Mouse (Mus musculus) cerebellum, adult (tissue): ENCODE results near the gene Gm11239.
"Not testable (repeated sequence)": the region's sequence is repeated elsewhere in the genome, so short reads cannot be mapped to it uniquely, and the experiment has no call there.

Experiments
- ATAC-seq: cut with Nextera tagmentation; 2 replicates; pipeline ENCODE4 v1.9.2; 2017; ENCODE audit warnings: mild to moderate bottlenecking, moderate library complexity, mixed read lengths; ENCODE audit not compliant: insufficient number of reproducible peaks, low FRiP score, low TSS enrichment

The Gm11239 gene

DNA sequence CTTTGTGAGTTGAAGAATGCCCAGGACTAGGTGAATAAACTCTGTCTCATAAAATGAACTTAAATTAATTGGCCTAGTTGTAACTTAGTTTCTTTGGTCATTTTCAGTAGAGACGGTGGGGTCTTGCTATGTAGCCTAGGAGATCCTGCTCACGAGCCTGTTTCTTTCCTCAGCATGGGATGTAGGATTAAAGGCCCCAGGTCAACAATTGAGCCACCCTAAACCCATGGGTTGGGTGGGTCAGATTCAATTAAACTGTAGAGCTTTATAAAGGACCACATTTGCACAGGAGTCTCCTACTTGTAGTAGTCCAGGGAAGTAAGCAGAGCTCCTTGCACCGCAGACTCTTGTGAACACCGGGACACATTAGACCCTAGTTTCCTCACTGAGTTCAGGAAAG lies at the start of gene Gm11239:
TSS of gene Gm11239 (plus strand) at position 301 of the 400 bp plus-strand sequence.
- ATAC-seq = not testable (repeated sequence)

DNA sequence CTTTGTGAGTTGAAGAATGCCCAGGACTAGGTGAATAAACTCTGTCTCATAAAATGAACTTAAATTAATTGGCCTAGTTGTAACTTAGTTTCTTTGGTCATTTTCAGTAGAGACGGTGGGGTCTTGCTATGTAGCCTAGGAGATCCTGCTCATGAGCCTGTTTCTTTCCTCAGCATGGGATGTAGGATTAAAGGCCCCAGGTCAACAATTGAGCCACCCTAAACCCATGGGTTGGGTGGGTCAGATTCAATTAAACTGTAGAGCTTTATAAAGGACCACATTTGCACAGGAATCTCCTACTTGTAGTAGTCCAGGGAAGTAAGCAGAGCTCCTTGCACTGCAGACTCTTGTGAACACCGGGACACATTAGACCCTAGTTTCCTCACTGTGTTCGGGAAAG lies 45.5 kb upstream of the Gm11239 start, which contains the start of gene Gm11237:
TSS of gene Gm11237 (plus strand) at position 301 of the 400 bp plus-strand sequence.
- ATAC-seq = not testable (repeated sequence)

DNA sequence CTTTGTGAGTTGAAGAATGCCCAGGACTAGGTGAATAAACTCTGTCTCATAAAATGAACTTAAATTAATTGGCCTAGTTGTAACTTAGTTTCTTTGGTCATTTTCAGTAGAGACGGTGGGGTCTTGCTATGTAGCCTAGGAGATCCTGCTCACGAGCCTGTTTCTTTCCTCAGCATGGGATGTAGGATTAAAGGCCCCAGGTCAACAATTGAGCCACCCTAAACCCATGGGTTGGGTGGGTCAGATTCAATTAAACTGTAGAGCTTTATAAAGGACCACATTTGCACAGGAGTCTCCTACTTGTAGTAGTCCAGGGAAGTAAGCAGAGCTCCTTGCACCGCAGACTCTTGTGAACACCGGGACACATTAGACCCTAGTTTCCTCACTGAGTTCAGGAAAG lies 30.3 kb upstream of the Gm11239 start, which contains the start of gene Gm11236:
TSS of gene Gm11236 (plus strand) at position 301 of the 400 bp plus-strand sequence.
- ATAC-seq = not testable (repeated sequence)

DNA sequence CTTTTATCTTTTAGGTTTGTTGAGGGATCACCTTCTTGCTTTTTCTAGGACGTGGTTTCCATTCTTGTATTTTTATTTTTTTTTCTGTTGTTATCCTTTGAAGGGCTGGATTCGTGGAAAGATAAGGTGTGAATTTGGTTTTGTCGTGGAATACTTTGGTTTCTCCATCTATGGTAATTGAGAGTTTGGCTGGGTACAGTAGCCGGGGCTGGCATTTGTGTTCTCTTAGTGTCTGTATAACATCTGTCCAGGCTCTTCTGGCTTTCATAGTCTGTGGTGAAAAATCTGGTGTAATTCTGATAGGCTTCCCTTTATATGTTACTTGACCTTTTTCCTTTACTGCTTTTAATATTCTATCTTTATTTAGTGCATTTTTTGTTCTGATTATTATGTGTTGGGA lies 6.3 kb upstream of the Gm11239 start:
- ATAC-seq = not testable (repeated sequence)

DNA sequence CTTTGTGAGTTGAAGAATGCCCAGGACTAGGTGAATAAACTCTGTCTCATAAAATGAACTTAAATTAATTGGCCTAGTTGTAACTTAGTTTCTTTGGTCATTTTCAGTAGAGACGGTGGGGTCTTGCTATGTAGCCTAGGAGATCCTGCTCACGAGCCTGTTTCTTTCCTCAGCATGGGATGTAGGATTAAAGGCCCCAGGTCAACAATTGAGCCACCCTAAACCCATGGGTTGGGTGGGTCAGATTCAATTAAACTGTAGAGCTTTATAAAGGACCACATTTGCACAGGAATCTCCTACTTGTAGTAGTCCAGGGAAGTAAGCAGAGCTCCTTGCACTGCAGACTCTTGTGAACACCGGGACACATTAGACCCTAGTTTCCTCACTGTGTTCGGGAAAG lies 15.1 kb downstream of the Gm11239 start, which contains the start of gene Gm428:
TSS of gene Gm428 (plus strand) at position 301 of the 400 bp plus-strand sequence.
- not testable (repeated sequence) for ATAC-seq

DNA sequence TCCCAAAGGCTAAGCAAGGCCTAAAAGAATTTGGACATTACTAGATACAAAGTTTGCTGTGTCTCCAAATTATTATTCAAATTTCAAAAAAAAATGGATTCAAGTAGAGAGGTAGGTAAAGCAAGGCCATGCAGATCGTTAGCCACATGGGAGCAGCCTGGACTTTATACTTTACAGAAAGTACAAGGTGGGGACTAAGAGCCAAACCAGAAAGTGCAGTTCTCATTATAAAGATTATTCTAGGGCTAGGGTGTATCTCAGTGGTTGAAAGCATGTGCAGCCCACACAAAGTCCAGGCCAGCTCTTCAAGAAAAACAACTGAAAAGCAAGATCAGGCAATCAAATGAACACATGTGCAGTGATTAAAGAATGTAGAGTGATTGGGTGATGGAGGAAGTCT lies 50.6 kb downstream of the Gm11239 start:
- ATAC-seq = no peak

DNA sequence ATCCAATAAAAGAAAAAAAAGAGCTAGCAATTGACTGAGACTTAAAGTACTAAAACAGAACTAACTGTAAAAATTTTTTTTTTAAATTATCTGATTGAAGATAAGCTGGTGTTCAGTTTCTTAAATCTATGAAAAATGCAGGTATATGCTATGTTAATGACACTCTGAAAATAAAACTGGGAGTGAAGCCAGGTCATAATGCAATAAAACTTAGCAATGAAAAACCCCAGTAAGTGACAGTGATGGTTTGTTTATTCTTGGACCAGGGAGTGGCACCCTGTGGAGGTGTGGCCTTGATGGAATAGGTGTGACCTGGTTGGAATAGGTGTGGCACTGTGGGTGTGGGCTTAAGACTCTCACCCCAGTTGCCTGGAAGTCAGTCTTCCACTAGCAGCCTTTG lies 51.7 kb downstream of the Gm11239 start:
- ATAC-seq = no peak
